Mouse (Mus musculus): ENCODE measurements around the gene Exd2.

DNA sequence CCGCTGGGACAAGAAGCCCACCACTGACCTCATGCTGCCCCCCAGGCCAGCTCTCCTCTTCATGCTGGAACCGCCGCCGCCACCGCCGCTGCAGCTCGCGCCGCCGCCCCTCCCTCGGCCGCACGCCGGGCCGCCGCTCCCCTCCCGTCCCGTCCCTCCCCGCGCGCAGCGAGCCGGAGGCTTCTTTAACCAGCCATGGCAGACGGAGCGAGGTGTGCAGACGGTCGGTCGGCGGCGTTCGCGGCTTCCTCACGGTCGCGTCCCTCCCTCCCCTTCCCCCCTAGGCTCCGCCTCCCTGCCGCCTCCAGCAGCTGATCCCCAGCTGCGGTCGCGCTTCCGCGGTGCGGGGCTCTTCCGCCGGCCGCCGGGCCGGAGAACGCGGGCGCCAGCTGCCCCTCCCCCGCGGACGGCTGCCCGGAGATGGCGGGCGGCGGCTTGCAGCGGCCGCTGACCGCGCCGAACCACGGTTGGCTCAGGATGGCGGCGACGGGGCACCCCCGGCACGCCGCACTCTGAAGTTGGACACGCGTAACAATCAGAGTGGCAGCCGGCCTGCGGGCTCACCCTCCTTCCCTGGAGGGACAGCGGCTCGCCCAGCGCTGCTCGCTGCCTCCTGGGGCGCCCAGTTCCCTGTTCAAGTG is 26.4 kb upstream of the Exd2 start, which contains the start of gene Dcaf5:
- TF ChIP-seq EP300 (IDR thresholded peaks at IDR 0.05; ENCODE audit: low read depth) (no peak), CTCF (IDR thresholded peaks at IDR 0.05; ENCODE audit: low read depth) (no peak)
